Mouse (Mus musculus) ES-Bruce4 (cell line): Measurements from ENCODE around the gene Plcb3.

ENCODE experiments used
- CTCF ChIP-seq: IDR thresholded peaks from one replicate; pipeline ENCODE4 v1.8.1; 2011; ENCODE audit warnings: low read depth, low read length
- EP300 ChIP-seq: IDR thresholded peaks from 2 replicates; pipeline ENCODE4 v1.6.1; 2011; ENCODE audit warnings: low read depth, low read length; ENCODE audit not compliant: insufficient read depth
- POLR2A ChIP-seq: IDR thresholded peaks from one replicate; pipeline ENCODE4 v1.8.1; 2011; ENCODE audit warnings: low read length; ENCODE audit not compliant: insufficient read depth

DNA sequence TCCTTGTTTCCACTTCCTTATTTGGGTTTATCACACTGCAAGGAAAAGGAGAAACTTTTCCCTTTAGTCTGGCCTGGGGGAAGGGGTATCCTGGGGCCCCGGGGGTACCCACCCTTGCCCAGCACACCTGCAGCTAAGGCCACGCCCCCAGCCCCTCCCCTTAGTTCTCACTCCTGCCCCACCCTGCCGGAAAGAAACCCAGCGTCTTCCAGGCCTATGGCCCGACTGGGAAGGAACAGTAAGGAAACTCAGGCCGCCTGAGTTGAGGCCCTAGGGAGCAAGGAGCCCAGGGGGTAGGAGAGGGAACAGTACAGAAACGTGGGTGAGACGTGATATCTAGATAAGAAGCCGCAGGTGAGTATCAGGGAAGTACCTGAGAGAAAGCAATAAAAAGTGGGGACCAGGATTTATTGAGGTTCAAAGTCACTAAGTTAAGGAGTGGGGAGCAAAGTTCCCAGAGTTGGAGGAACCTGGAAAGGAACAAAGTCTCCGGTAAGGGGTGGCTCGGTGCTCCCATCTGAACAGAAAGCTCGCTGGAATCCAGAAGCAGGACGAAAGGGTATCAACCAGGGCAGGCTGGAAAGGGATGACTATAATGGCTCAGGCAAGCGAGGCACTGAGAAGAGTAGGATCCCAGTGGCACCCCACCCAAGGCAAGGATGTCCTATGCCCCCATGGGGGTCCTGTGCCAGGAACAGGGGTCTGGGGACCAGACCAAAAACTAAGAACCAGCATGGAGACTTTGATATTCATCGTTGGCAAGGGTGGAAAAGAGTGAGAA is 7.6 kb downstream of the Plcb3 start:
- no peak for TF ChIP-seq EP300
- no peak for TF ChIP-seq CTCF
- TF ChIP-seq POLR2A, result no peak
